Mouse (Mus musculus) lung, postnatal 25 days (tissue): ENCODE results near the gene Tapt1.
A peak's percentile ranks its signal among the peaks of the same experiment; 100 is the strongest.

Source experiments
- DNase-seq: peaks from one replicate; pipeline ENCODE4 v3.0.0; 2022; ENCODE audit warnings: low spot score

Gene Tapt1

GRCm38 (mm10) chr5:44233933-44234332 is 7.5 kb upstream of the Tapt1 start:
- no peak for DNase-seq

GRCm38 (mm10) chr5:44228756-44229155 is 2.3 kb upstream of the Tapt1 start:
- no peak for DNase-seq

GRCm38 (mm10) chr5:44228323-44228722 is 1.9 kb upstream of the Tapt1 start:
- DNase-seq, result no peak

GRCm38 (mm10) chr5:44227462-44227840 is 1.0 kb upstream of the Tapt1 start:
- no peak for DNase-seq

- DNase-seq, result peak; percentile 21
Observed at GRCm38 (mm10) chr5:44225911-44226520, 410 bp downstream of the Tapt1 start.

GRCm38 (mm10) chr5:44224916-44225600 is 1.4 kb downstream of the Tapt1 start:
- DNase-seq, result no peak

- DNase-seq, result peak; percentile 45
Observed at GRCm38 (mm10) chr5:44224251-44224650, 2.2 kb downstream of the Tapt1 start.

- peak; percentile 18 for DNase-seq
Observed at GRCm38 (mm10) chr5:44223341-44223881, 3.0 kb downstream of the Tapt1 start.

GRCm38 (mm10) chr5:44220430-44220829 is 6.0 kb downstream of the Tapt1 start:
- DNase-seq, result peak; percentile 18

GRCm38 (mm10) chr5:44219871-44220270 is 6.6 kb downstream of the Tapt1 start:
- no peak for DNase-seq

- no peak for DNase-seq
Observed at GRCm38 (mm10) chr5:44218483-44218882, 7.9 kb downstream of the Tapt1 start.

- no peak for DNase-seq
Observed at GRCm38 (mm10) chr5:44217685-44218041, 8.8 kb downstream of the Tapt1 start.

GRCm38 (mm10) chr5:44217041-44217684 is 9.3 kb downstream of the Tapt1 start:
- no peak for DNase-seq

GRCm38 (mm10) chr5:44215118-44215517 is 11.3 kb downstream of the Tapt1 start:
- DNase-seq, result no peak

GRCm38 (mm10) chr5:44214025-44214424 is 12.4 kb downstream of the Tapt1 start:
- no peak for DNase-seq

- DNase-seq, result no peak
Observed at GRCm38 (mm10) chr5:44213391-44213790, 13.0 kb downstream of the Tapt1 start.

GRCm38 (mm10) chr5:44211818-44212465 is 14.5 kb downstream of the Tapt1 start:
- no peak for DNase-seq

- no peak for DNase-seq
Observed at GRCm38 (mm10) chr5:44207286-44207685, 19.1 kb downstream of the Tapt1 start.

- no peak for DNase-seq
Observed at GRCm38 (mm10) chr5:44206651-44207050, 19.8 kb downstream of the Tapt1 start.

- DNase-seq, result no peak
Observed at GRCm38 (mm10) chr5:44203410-44203809, 23.0 kb downstream of the Tapt1 start.

GRCm38 (mm10) chr5:44201665-44202064 is 24.8 kb downstream of the Tapt1 start:
- DNase-seq, result no peak

GRCm38 (mm10) chr5:44199109-44199508 is 27.3 kb downstream of the Tapt1 start:
- DNase-seq, result no peak

- no peak for DNase-seq
Observed at GRCm38 (mm10) chr5:44198471-44198870, 28.0 kb downstream of the Tapt1 start.
